Mouse (Mus musculus): ENCODE results near the gene Tmc4.

GRCm38 (mm10) chr7:3693809-3694075 is 16.4 kb upstream of the Tmc4 start:
- TF ChIP-seq CTCF (IDR thresholded peaks at IDR 0.05; ENCODE audit: borderline replicate concordance, insufficient read depth, low read length) (no peak), POLR2A (IDR thresholded peaks at IDR 0.05; ENCODE audit: low read depth, low read length) (peak; percentile 97; the same call in 1 of the 2 replicates)
